Mouse (Mus musculus) lung, adult 2 months (tissue): ENCODE measurements around the gene Rhebl1.

ENCODE experiments used
- CTCF ChIP-seq: fragments of 200-500 bp; IDR thresholded peaks from 2 replicates; pipeline ENCODE4 v1.5.1; 2011; ENCODE audit warnings: mild to moderate bottlenecking, low read length, control low read depth; ENCODE audit not compliant: insufficient read depth
- POLR2A ChIP-seq: fragments of 200-500 bp; IDR thresholded peaks from 2 replicates; pipeline ENCODE4 v1.6.1; 2011; ENCODE audit warnings: low read depth, mild to moderate bottlenecking, control low read depth, low read length, borderline replicate concordance; ENCODE audit errors: extremely low read depth

- TF ChIP-seq CTCF, result no peak
- TF ChIP-seq POLR2A, result no peak
Observed at GRCm38 (mm10) chr15:98859319-98860043, 34.9 kb downstream of the Rhebl1 start.
